Mouse (Mus musculus) limb, embryonic 12.5 days (tissue): ENCODE results near the gene Wdr25. TPM values are rescaled to one million over a fixed set of nuclear protein-coding genes. Genes with fewer than 3 reads are reported as not detected.

Source experiments
- ATAC-seq: fragments of 200-750 bp; cut with Nextera tagmentation; 2 replicates; pipeline ENCODE4 v1.8.0; 2017; ENCODE audit warnings: low read depth, moderate TSS enrichment; ENCODE audit not compliant: insufficient number of reproducible peaks, insufficient read depth, low FRiP score, low TSS enrichment
- H3K27ac ChIP-seq: fragments of 300-500 bp; sonication (generic); 2 replicates; pipeline ENCODE4 v1.5.1; 2016; ENCODE audit warnings: mild to moderate bottlenecking, moderate library complexity
- H3K27me3 ChIP-seq: fragments of 300-500 bp; sonication (generic); 2 replicates; pipeline ENCODE4 v1.6.1; 2016; ENCODE audit warnings: mild to moderate bottlenecking, moderate library complexity
- H3K36me3 ChIP-seq: fragments of 300-500 bp; sonication (generic); 2 replicates; pipeline ENCODE4 v1.6.1; 2016; ENCODE audit warnings: mild to moderate bottlenecking, moderate library complexity
- H3K4me1 ChIP-seq: fragments of 300-500 bp; sonication (generic); replicated peaks from 2 replicates; pipeline ENCODE4 v1.6.1; 2016
- H3K4me2 ChIP-seq: fragments of 300-500 bp; sonication (generic); 2 replicates; pipeline ENCODE4 v1.6.1; 2016; ENCODE audit warnings: mild to moderate bottlenecking, moderate library complexity
- H3K4me3 ChIP-seq: fragments of 300-500 bp; sonication (generic); replicated peaks from 2 replicates; pipeline ENCODE4 v1.5.1; 2016; ENCODE audit warnings: mild to moderate bottlenecking
- H3K9ac ChIP-seq: fragments of 300-500 bp; sonication (generic); replicated peaks from 2 replicates; pipeline ENCODE4 v1.6.1; 2016; ENCODE audit warnings: mild to moderate bottlenecking, moderate library complexity
- H3K9me3 ChIP-seq: fragments of 300-500 bp; sonication (generic); 2 replicates; pipeline ENCODE4 v1.6.1; 2016; ENCODE audit warnings: mild to moderate bottlenecking, moderate library complexity
- WGBS: fragments of 180-500 bp; shearing (Covaris S2); methylation state at CpG from one replicate; pipeline ENCODE4 v1.1.7; 2016; 5-methylcytosine and 5-hydroxymethylcytosine counted together
- polyA plus RNA-seq: library from polyadenylated mRNA; unstranded; fragments of >200 nt; fragmentation: Nextera tagmentation; extraction: Ambion mirVana; gene quantifications from 2 replicates; pipeline ENCODE4 v1.2.1, GENCODE M21; 2016

The Wdr25 gene
- polyA plus RNA-seq, 1 experiment from 2014 or later, result 8.8 TPM

- no peak overlapping the region for H3K4me3 ChIP-seq
- peaks cover 10% of the 10 kb centered on the region; the same call in 1 of the 2 replicates for H3K36me3 ChIP-seq
- no peaks in the 10 kb centered on the region for H3K9me3 ChIP-seq
- peaks cover 19% of the 10 kb centered on the region; the same call in 1 of the 2 replicates for H3K4me1 ChIP-seq
- H3K4me2 ChIP-seq, result no peak overlapping the region
- peaks cover 19% of the 10 kb centered on the region for H3K27me3 ChIP-seq
- no peak for ATAC-seq
- no peak overlapping the region for H3K9ac ChIP-seq
- WGBS, result 76% methylated on average over 5 of the region's 5 CpGs
- H3K27ac ChIP-seq, result no peak overlapping the region
Observed at GRCm38 (mm10) chr12:109022966-109023365, 129.5 kb downstream of the Wdr25 start.

- Histone ChIP-seq H3K4me3 (no peak overlapping the region), H3K9me3 (no peaks in the 10 kb centered on the region), H3K9ac (no peak overlapping the region), H3K4me1 (peaks cover 19% of the 10 kb centered on the region; the same call in 1 of the 2 replicates), H3K27me3 (peaks cover 15% of the 10 kb centered on the region), H3K36me3 (peaks cover 10% of the 10 kb centered on the region; the same call in 1 of the 2 replicates), H3K27ac (no peak overlapping the region), H3K4me2 (no peak overlapping the region)
- no peak for ATAC-seq
- 61% methylated on average over 9 of the region's 9 CpGs for WGBS
Observed at GRCm38 (mm10) chr12:109023780-109024179, 130.3 kb downstream of the Wdr25 start.

GRCm38 (mm10) chr12:109037026-109037425 is 143.6 kb downstream of the Wdr25 start:
- Histone ChIP-seq H3K4me3 (no peak overlapping the region), H3K4me2 (no peak overlapping the region), H3K9ac (no peak overlapping the region), H3K4me1 (no peaks in the 10 kb centered on the region), H3K27me3 (peaks cover 45% of the 10 kb centered on the region), H3K36me3 (0 out of 2 replicates have a peak, but pooled peaks cover 4% of the 10 kb centered on the region), H3K27ac (no peak overlapping the region), H3K9me3 (peaks cover 13% of the 10 kb centered on the region; the same call in 1 of the 2 replicates)
- ATAC-seq, result no peak
- 75% methylated on average over 2 of the region's 2 CpGs for WGBS

GRCm38 (mm10) chr12:109038179-109038819 is 144.9 kb downstream of the Wdr25 start:
- H3K4me3 ChIP-seq, result no peak overlapping the region
- WGBS, result 60% methylated on average over 14 of the region's 14 CpGs
- H3K27ac ChIP-seq, result no peak overlapping the region
- H3K9ac ChIP-seq, result no peak overlapping the region
- H3K9me3 ChIP-seq, result peaks cover 10% of the 10 kb centered on the region; the same call in 1 of the 2 replicates
- ATAC-seq, result no peak
- H3K4me1 ChIP-seq, result no peaks in the 10 kb centered on the region
- H3K4me2 ChIP-seq, result no peak overlapping the region
- 0 out of 2 replicates have a peak, but pooled peaks cover 4% of the 10 kb centered on the region for H3K36me3 ChIP-seq
- H3K27me3 ChIP-seq, result peaks cover 42% of the 10 kb centered on the region

- no peak for ATAC-seq
- H3K4me1 ChIP-seq, result no peaks in the 10 kb centered on the region
- no peak overlapping the region for H3K4me3 ChIP-seq
- no peak overlapping the region for H3K9ac ChIP-seq
- no peak overlapping the region for H3K4me2 ChIP-seq
- peaks cover 42% of the 10 kb centered on the region for H3K27me3 ChIP-seq
- H3K27ac ChIP-seq, result no peak overlapping the region
- H3K9me3 ChIP-seq, result no peaks in the 10 kb centered on the region
- no peaks in the 10 kb centered on the region for H3K36me3 ChIP-seq
- WGBS, result 82% methylated on average over 7 of the region's 7 CpGs
Observed at GRCm38 (mm10) chr12:109039311-109039710, 145.9 kb downstream of the Wdr25 start.

GRCm38 (mm10) chr12:109044497-109044896 is 151.1 kb downstream of the Wdr25 start:
- no peaks in the 10 kb centered on the region for H3K4me1 ChIP-seq
- no peak overlapping the region for H3K27ac ChIP-seq
- 30% methylated on average over 5 of the region's 5 CpGs for WGBS
- no peaks in the 10 kb centered on the region for H3K9me3 ChIP-seq
- no peak overlapping the region for H3K9ac ChIP-seq
- no peak for ATAC-seq
- H3K4me2 ChIP-seq, result no peak overlapping the region
- H3K27me3 ChIP-seq, result peaks cover 54% of the 10 kb centered on the region
- no peak overlapping the region for H3K4me3 ChIP-seq
- no peaks in the 10 kb centered on the region for H3K36me3 ChIP-seq

GRCm38 (mm10) chr12:109045581-109045980 is 152.2 kb downstream of the Wdr25 start:
- Histone ChIP-seq H3K9ac (no peak overlapping the region), H3K36me3 (no peaks in the 10 kb centered on the region), H3K4me3 (no peak overlapping the region), H3K27me3 (peaks cover 63% of the 10 kb centered on the region), H3K27ac (no peak overlapping the region), H3K4me1 (no peaks in the 10 kb centered on the region), H3K9me3 (no peaks in the 10 kb centered on the region), H3K4me2 (no peak overlapping the region)
- 79% methylated on average over 7 of the region's 7 CpGs for WGBS
- ATAC-seq, result no peak

GRCm38 (mm10) chr12:109049949-109050348 is 156.5 kb downstream of the Wdr25 start:
- Histone ChIP-seq H3K4me1 (peaks cover 19% of the 10 kb centered on the region), H3K9ac (no peak overlapping the region), H3K27me3 (peaks cover 86% of the 10 kb centered on the region), H3K9me3 (no peaks in the 10 kb centered on the region), H3K4me2 (no peak overlapping the region), H3K27ac (no peak overlapping the region), H3K4me3 (no peak overlapping the region), H3K36me3 (no peaks in the 10 kb centered on the region)
- ATAC-seq, result no peak
- 85% methylated on average over 4 of the region's 4 CpGs for WGBS

- WGBS, result under 1% methylated on average over 71 of the region's 105 CpGs
Observed at GRCm38 (mm10) chr12:109053020-109053806, 159.8 kb downstream of the Wdr25 start.

GRCm38 (mm10) chr12:109057736-109058135 is 164.3 kb downstream of the Wdr25 start:
- H3K27me3 ChIP-seq, result peaks cover 51% of the 10 kb centered on the region
- no peak overlapping the region for H3K4me2 ChIP-seq
- no peaks in the 10 kb centered on the region for H3K36me3 ChIP-seq
- no peak overlapping the region for H3K9ac ChIP-seq
- no peaks in the 10 kb centered on the region for H3K9me3 ChIP-seq
- 56% methylated on average over 4 of the region's 4 CpGs for WGBS
- H3K4me1 ChIP-seq, result peaks cover 13% of the 10 kb centered on the region
- H3K4me3 ChIP-seq, result no peak overlapping the region
- no peak overlapping the region for H3K27ac ChIP-seq
- no peak for ATAC-seq

More at GRCm38 (mm10) chr12:109053020-109053806, 159.8 kb downstream of the Wdr25 start:
- peaks cover 93% of the 10 kb centered on the region for H3K27me3 ChIP-seq
- H3K4me1 ChIP-seq, result peaks cover 19% of the 10 kb centered on the region
- H3K4me3 ChIP-seq, result peak overlapping the region; percentile 59
- H3K9me3 ChIP-seq, result no peaks in the 10 kb centered on the region
- ATAC-seq, result peak; percentile 35; the same call in 1 of the 2 replicates
- H3K27ac ChIP-seq, result no peak overlapping the region
- no peaks in the 10 kb centered on the region for H3K36me3 ChIP-seq
- peak overlapping the region; percentile 64 for H3K9ac ChIP-seq
- peak overlapping the region; percentile 96 for H3K4me2 ChIP-seq

- H3K27me3 ChIP-seq, result peaks cover 43% of the 10 kb centered on the region
- no peaks in the 10 kb centered on the region for H3K9me3 ChIP-seq
- no peak overlapping the region for H3K4me2 ChIP-seq
- H3K4me3 ChIP-seq, result no peak overlapping the region
- no peak overlapping the region for H3K9ac ChIP-seq
- H3K27ac ChIP-seq, result no peak overlapping the region
- no peaks in the 10 kb centered on the region for H3K36me3 ChIP-seq
- WGBS, result 83% methylated on average over 8 of the region's 8 CpGs
- ATAC-seq, result no peak
- peaks cover 4% of the 10 kb centered on the region; the same call in 1 of the 2 replicates for H3K4me1 ChIP-seq
Observed at GRCm38 (mm10) chr12:109058660-109059059, 165.2 kb downstream of the Wdr25 start.
